Mouse (Mus musculus): ENCODE measurements around the gene Ddx43.

DNA sequence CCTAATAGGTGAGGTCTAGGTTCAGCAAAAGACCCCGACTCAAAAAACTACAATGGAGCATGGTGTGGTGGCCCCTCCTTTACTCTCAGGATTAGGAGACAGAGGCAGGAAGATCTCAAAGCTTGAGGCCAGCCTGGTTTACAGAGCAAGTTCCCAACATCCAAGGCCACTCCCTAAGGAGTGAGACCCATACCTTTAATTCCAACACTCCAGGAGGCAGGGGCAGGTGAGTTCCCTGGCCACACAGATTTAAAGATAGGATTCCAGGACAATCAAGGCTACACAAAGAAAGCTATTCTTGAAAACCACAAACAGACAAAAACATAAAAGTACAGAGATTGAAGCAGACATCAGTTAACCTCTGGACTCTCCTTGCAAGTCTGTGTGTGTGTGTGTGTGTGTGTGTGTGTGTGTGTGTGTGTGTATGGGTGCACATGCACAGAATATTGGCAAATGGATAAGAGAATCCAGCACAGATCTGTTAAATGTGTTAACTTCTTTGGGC is 20.6 kb upstream of the Ddx43 start:
- TF ChIP-seq CTCF (IDR thresholded peaks at IDR 0.05; ENCODE audit: control insufficient read depth, insufficient read depth, low read length): no peak
- no peak for TF ChIP-seq POLR2A (IDR thresholded peaks at IDR 0.05; ENCODE audit: borderline replicate concordance, control insufficient read depth, low read depth, low read length)
